Mouse (Mus musculus): Measurements from ENCODE around the gene Cnrip1. TPM values are rescaled to one million over a fixed set of nuclear protein-coding genes. Genes with fewer than 3 reads are reported as not detected.
"Not testable (repeated sequence)": the region's sequence is repeated elsewhere in the genome, so short reads cannot be mapped to it uniquely, and the experiment has no call there.

The Cnrip1 gene
- 11.3 and 13.3 TPM in 2 replicates for polyA plus RNA-seq (2016; fragmentation: Nextera tagmentation; extraction: Ambion mirVana)

- Histone ChIP-seq H3K27ac (peak within 1 kb of the TSS; percentile 87), H3K4me1 (peaks cover 17% of the 10 kb centered on the region), H3K27me3 (ENCODE audit: poor library complexity, severe bottlenecking) (no peaks in the 10 kb centered on the region), H3K9me3 (no peaks in the 10 kb centered on the region), H3K4me3 (peak within 1 kb of the TSS; percentile 69), H3K36me3 (replicated peaks) (no peaks in the 10 kb centered on the region)
- under 1% methylated on average over 38 of the region's 38 CpGs for WGBS
- DNase-seq (ENCODE audit: extremely low spot score, low spot score), result peak; percentile 47
Observed at GRCm38 (mm10) chr11:17051545-17052475, at the start of gene Cnrip1, which contains the start of gene Plek. Cnrip1 (plus strand) TSS chr11:17051586. Plek (minus strand) TSS chr11:17052381.

- H3K9me3 ChIP-seq, result no peaks in the 10 kb centered on the region
- peak; percentile 5 for DNase-seq (ENCODE audit: extremely low spot score, low spot score)
- H3K27me3 ChIP-seq (ENCODE audit: poor library complexity, severe bottlenecking), result no peaks in the 10 kb centered on the region
- no peak overlapping the region for H3K27ac ChIP-seq
- H3K4me3 ChIP-seq, result no peak overlapping the region
- H3K4me1 ChIP-seq, result no peaks in the 10 kb centered on the region
- H3K36me3 ChIP-seq (replicated peaks), result no peaks in the 10 kb centered on the region
- WGBS, result 90% methylated on average over 7 of the region's 7 CpGs
Observed at GRCm38 (mm10) chr11:17002739-17003373, 48.5 kb upstream of the Cnrip1 start.

- Histone ChIP-seq H3K27ac (no peak overlapping the region), H3K9me3 (no peaks in the 10 kb centered on the region), H3K4me1 (no peaks in the 10 kb centered on the region), H3K36me3 (replicated peaks) (no peaks in the 10 kb centered on the region), H3K27me3 (ENCODE audit: poor library complexity, severe bottlenecking) (no peaks in the 10 kb centered on the region), H3K4me3 (no peak overlapping the region)
- no peak for DNase-seq (ENCODE audit: extremely low spot score, low spot score)
- WGBS, result 86% methylated on average over 3 of the region's 3 CpGs
Observed at GRCm38 (mm10) chr11:17003757-17004156, 47.6 kb upstream of the Cnrip1 start.

GRCm38 (mm10) chr11:17004899-17005846 lies 46.2 kb upstream of the Cnrip1 start:
- whole genome bisulfite sequencing, result 89% methylated on average over 4 of the region's 4 CpGs

GRCm38 (mm10) chr11:17006526-17006925 lies 44.9 kb upstream of the Cnrip1 start:
- 88% methylated on average over 3 of the region's 3 CpGs for whole genome bisulfite sequencing
- H3K4me3 ChIP-seq; H3K36me3 ChIP-seq (replicated peaks); H3K4me1 ChIP-seq; DNase-seq (ENCODE audit: extremely low spot score, low spot score); H3K27me3 ChIP-seq (ENCODE audit: poor library complexity, severe bottlenecking); H3K9me3 ChIP-seq; H3K27ac ChIP-seq: not testable (repeated sequence)

More at GRCm38 (mm10) chr11:17004899-17005846, 46.2 kb upstream of the Cnrip1 start:
- no peaks in the 10 kb centered on the region for H3K4me1 ChIP-seq
- H3K36me3 ChIP-seq (replicated peaks), result no peaks in the 10 kb centered on the region
- no peaks in the 10 kb centered on the region for H3K27me3 ChIP-seq (ENCODE audit: poor library complexity, severe bottlenecking)
- H3K9me3 ChIP-seq, result no peaks in the 10 kb centered on the region
- no peak overlapping the region for H3K27ac ChIP-seq
- DNase-seq (ENCODE audit: extremely low spot score, low spot score), result no peak
- no peak overlapping the region for H3K4me3 ChIP-seq

GRCm38 (mm10) chr11:17007517-17008173 lies 43.7 kb upstream of the Cnrip1 start:
- Histone ChIP-seq H3K4me3 (no peak overlapping the region), H3K27ac (no peak overlapping the region), H3K4me1 (no peaks in the 10 kb centered on the region), H3K36me3 (replicated peaks) (no peaks in the 10 kb centered on the region), H3K9me3 (no peaks in the 10 kb centered on the region), H3K27me3 (ENCODE audit: poor library complexity, severe bottlenecking) (no peaks in the 10 kb centered on the region)
- no peak for DNase-seq (ENCODE audit: extremely low spot score, low spot score)
- 91% methylated on average over 5 of the region's 5 CpGs for WGBS

GRCm38 (mm10) chr11:17008498-17008941 lies 42.9 kb upstream of the Cnrip1 start:
- Histone ChIP-seq H3K36me3 (replicated peaks) (no peaks in the 10 kb centered on the region), H3K9me3 (no peaks in the 10 kb centered on the region), H3K4me1 (no peaks in the 10 kb centered on the region), H3K27ac (no peak overlapping the region), H3K27me3 (ENCODE audit: poor library complexity, severe bottlenecking) (no peaks in the 10 kb centered on the region), H3K4me3 (no peak overlapping the region)
- WGBS, result 79% methylated on average over 7 of the region's 7 CpGs
- no peak for DNase-seq (ENCODE audit: extremely low spot score, low spot score)

GRCm38 (mm10) chr11:17012948-17013347 lies 38.4 kb upstream of the Cnrip1 start:
- Histone ChIP-seq H3K27me3 (ENCODE audit: poor library complexity, severe bottlenecking) (no peaks in the 10 kb centered on the region), H3K4me3 (no peak overlapping the region), H3K9me3 (peaks cover 3% of the 10 kb centered on the region; the same call in 1 of the 2 replicates), H3K36me3 (replicated peaks) (no peaks in the 10 kb centered on the region), H3K27ac (no peak overlapping the region), H3K4me1 (no peaks in the 10 kb centered on the region)
- no peak for DNase-seq (ENCODE audit: extremely low spot score, low spot score)

GRCm38 (mm10) chr11:17019328-17019727 lies 32.1 kb upstream of the Cnrip1 start:
- no peaks in the 10 kb centered on the region for H3K36me3 ChIP-seq (replicated peaks)
- H3K4me3 ChIP-seq, result no peak overlapping the region
- no peak for DNase-seq (ENCODE audit: extremely low spot score, low spot score)
- H3K27ac ChIP-seq, result no peak overlapping the region
- H3K4me1 ChIP-seq, result no peaks in the 10 kb centered on the region
- 90% methylated on average over 7 of the region's 7 CpGs for whole genome bisulfite sequencing
- no peaks in the 10 kb centered on the region for H3K27me3 ChIP-seq (ENCODE audit: poor library complexity, severe bottlenecking)
- H3K9me3 ChIP-seq, result peaks cover 20% of the 10 kb centered on the region

GRCm38 (mm10) chr11:17023206-17023605 lies 28.2 kb upstream of the Cnrip1 start:
- Histone ChIP-seq H3K9me3 (peaks cover 14% of the 10 kb centered on the region), H3K36me3 (replicated peaks) (no peaks in the 10 kb centered on the region), H3K4me3 (no peak overlapping the region), H3K4me1 (no peaks in the 10 kb centered on the region), H3K27ac (no peak overlapping the region), H3K27me3 (ENCODE audit: poor library complexity, severe bottlenecking) (no peaks in the 10 kb centered on the region)
- 90% methylated on average over 6 of the region's 6 CpGs for WGBS
- no peak for DNase-seq (ENCODE audit: extremely low spot score, low spot score)

- DNase-seq (ENCODE audit: extremely low spot score, low spot score), result no peak
- Histone ChIP-seq H3K4me1 (no peaks in the 10 kb centered on the region), H3K36me3 (replicated peaks) (no peaks in the 10 kb centered on the region), H3K27ac (no peak overlapping the region), H3K9me3 (peaks cover 6% of the 10 kb centered on the region), H3K27me3 (ENCODE audit: poor library complexity, severe bottlenecking) (no peaks in the 10 kb centered on the region), H3K4me3 (no peak overlapping the region)
- WGBS, result 86% methylated on average over 3 of the region's 3 CpGs
Observed at GRCm38 (mm10) chr11:17023984-17024383, 27.4 kb upstream of the Cnrip1 start.

- DNase-seq (ENCODE audit: extremely low spot score, low spot score), result no peak
- Histone ChIP-seq H3K27ac (no peak overlapping the region), H3K36me3 (replicated peaks) (no peaks in the 10 kb centered on the region), H3K4me1 (peaks cover 5% of the 10 kb centered on the region; the same call in 1 of the 2 replicates), H3K9me3 (no peaks in the 10 kb centered on the region), H3K27me3 (ENCODE audit: poor library complexity, severe bottlenecking) (no peaks in the 10 kb centered on the region), H3K4me3 (no peak overlapping the region)
- 93% methylated on average over 2 of the region's 2 CpGs for WGBS
Observed at GRCm38 (mm10) chr11:17045806-17046205, 5.6 kb upstream of the Cnrip1 start.
